Mouse (Mus musculus): ENCODE measurements around the gene Mipep. TPM values are rescaled to one million over a fixed set of nuclear protein-coding genes. Genes with fewer than 3 reads are reported as not detected.

Mipep gene
- total and polyA plus RNA-seq, 3 experiments, result 19.1 to 26.4 TPM; not detected in 1

GRCm38 (mm10) chr14:60762754-60763153, 21.6 kb upstream of the Mipep start:
- TF ChIP-seq USF2 (IDR thresholded peaks at IDR 0.05; ENCODE audit: borderline replicate concordance in 1 of 2, insufficient read depth in 1 of 2, low read depth in 1 of 2, low read length in 2 of 2) (no peak), ELF1 (IDR thresholded peaks at IDR 0.05; ENCODE audit: low read depth, low read length) (no peak)
- no peaks in the 10 kb centered on the region for H3K36me3 ChIP-seq (ENCODE audit: control insufficient read depth in 1 of 2, insufficient read depth in 2 of 2, low read length in 2 of 2)
- H3K79me2 ChIP-seq (ENCODE audit: control insufficient read depth, insufficient read depth, low read length, poor library complexity), result no peaks in the 10 kb centered on the region
- no peak overlapping the region for H3K27ac ChIP-seq (ENCODE audit: control insufficient read depth, low read depth, low read length)
- H3K9me3 ChIP-seq (replicated peaks; ENCODE audit: insufficient read depth, low read length), result no peaks in the 10 kb centered on the region
- no peak overlapping the region for H3K9ac ChIP-seq (ENCODE audit: control insufficient read depth, low read depth, low read length, poor library complexity, severe bottlenecking)
- H3K4me1 ChIP-seq (ENCODE audit: control insufficient read depth in 1 of 2, insufficient read depth in 2 of 2, low read length in 2 of 2), result no peaks in the 10 kb centered on the region
- H3K27me3 ChIP-seq (ENCODE audit: control insufficient read depth in 1 of 2, insufficient read depth in 2 of 2, low read length in 2 of 2), result peaks cover 0 to 2% of the 10 kb centered on the region in 2 experiments; a peak in 1 of 4 replicates
- no peak overlapping the region for H3K4me3 ChIP-seq (ENCODE audit: control insufficient read depth in 1 of 2, insufficient read depth in 1 of 2, low read depth in 2 of 2, low read length in 2 of 2)
- no peak for DNase-seq (ENCODE audit: low read depth, low spot score)

DNA sequence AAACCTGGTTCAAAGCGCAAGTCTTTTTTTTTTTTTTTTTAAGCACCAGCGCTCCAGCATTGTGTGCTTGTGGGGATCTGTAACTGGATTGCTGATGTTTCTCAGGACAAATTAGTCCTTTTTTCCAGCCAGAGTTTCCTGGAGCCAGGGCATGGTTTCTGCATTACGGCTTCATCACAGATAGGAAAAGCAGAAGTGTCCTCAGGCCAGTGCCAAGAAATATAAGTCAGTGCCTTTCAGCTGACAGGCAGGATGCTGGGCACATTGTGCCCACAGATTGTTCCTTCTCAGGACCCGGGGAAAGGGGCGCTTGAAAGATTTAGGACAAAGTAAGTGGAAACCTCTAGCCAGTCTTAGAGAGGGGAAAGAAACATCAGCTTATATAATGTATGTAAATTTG, 20.6 kb upstream of the Mipep start:
- Histone ChIP-seq H3K9ac (ENCODE audit: control insufficient read depth, low read depth, low read length, poor library complexity, severe bottlenecking) (no peak overlapping the region), H3K4me1 (ENCODE audit: control insufficient read depth in 1 of 2, insufficient read depth in 2 of 2, low read length in 2 of 2) (no peaks in the 10 kb centered on the region), H3K79me2 (ENCODE audit: control insufficient read depth, insufficient read depth, low read length, poor library complexity) (no peaks in the 10 kb centered on the region), H3K27me3 (ENCODE audit: control insufficient read depth in 1 of 2, insufficient read depth in 2 of 2, low read length in 2 of 2) (peaks cover under 1 to 4% of the 10 kb centered on the region in 2 experiments; a peak in 3 of 4 replicates), H3K9me3 (replicated peaks; ENCODE audit: insufficient read depth, low read length) (no peaks in the 10 kb centered on the region), H3K27ac (ENCODE audit: control insufficient read depth, low read depth, low read length) (no peak overlapping the region), H3K4me3 (ENCODE audit: control insufficient read depth in 1 of 2, insufficient read depth in 1 of 2, low read depth in 2 of 2, low read length in 2 of 2) (no peak overlapping the region), H3K36me3 (ENCODE audit: control insufficient read depth in 1 of 2, insufficient read depth in 2 of 2, low read length in 2 of 2) (no peaks in the 10 kb centered on the region)
- TF ChIP-seq KAT2A (conservative IDR thresholded peaks at IDR 0.05; ENCODE audit: low read depth, low read length), result no peak
- TF ChIP-seq GATA1 (IDR thresholded peaks at IDR 0.05; ENCODE audit: low read depth, low read length), result no peak
- no peak for TF ChIP-seq CTCF (IDR thresholded peaks at IDR 0.05 in 2 of 3, conservative IDR thresholded peaks at IDR 0.05 in 1 of 3; ENCODE audit: control insufficient read depth in 1 of 3, insufficient read depth in 1 of 3, low read depth in 2 of 3, low read length in 3 of 3, poor library complexity in 1 of 3, severe bottlenecking in 1 of 3)
- TF ChIP-seq CHD2 (IDR thresholded peaks at IDR 0.05; ENCODE audit: low read length), result no peak
- no peak for TF ChIP-seq GABPA (IDR thresholded peaks at IDR 0.05; ENCODE audit: low read depth, low read length)
- TF ChIP-seq MAX (IDR thresholded peaks at IDR 0.05; ENCODE audit: low read length), result no peak
- TF ChIP-seq MAFK (IDR thresholded peaks at IDR 0.05; ENCODE audit: borderline replicate concordance, low read depth, low read length), result no peak
- no peak for TF ChIP-seq NRF1 (IDR thresholded peaks at IDR 0.05; ENCODE audit: insufficient read depth, low read depth, low read length, poor library complexity, severe bottlenecking)
- no peak for TF ChIP-seq HCFC1 (IDR thresholded peaks at IDR 0.05; ENCODE audit: low read depth, low read length)
- TF ChIP-seq TAL1 (IDR thresholded peaks at IDR 0.05; ENCODE audit: low read length), result no peak
- TF ChIP-seq TCF12 (IDR thresholded peaks at IDR 0.05; ENCODE audit: low read depth, low read length), result no peak
- TF ChIP-seq USF2 (IDR thresholded peaks at IDR 0.05; ENCODE audit: borderline replicate concordance in 1 of 2, insufficient read depth in 1 of 2, low read depth in 1 of 2, low read length in 2 of 2), result no peak
- no peak for TF ChIP-seq SIN3A (IDR thresholded peaks at IDR 0.05; ENCODE audit: low read length)
- DNase-seq (ENCODE audit: low read depth, low spot score), result peak; percentile 12

GRCm38 (mm10) chr14:60764526-60764925, 19.8 kb upstream of the Mipep start:
- Histone ChIP-seq H3K9me3 (replicated peaks; ENCODE audit: insufficient read depth, low read length) (no peaks in the 10 kb centered on the region), H3K9ac (ENCODE audit: control insufficient read depth, low read depth, low read length, poor library complexity, severe bottlenecking) (no peak overlapping the region), H3K27ac (ENCODE audit: control insufficient read depth, low read depth, low read length) (no peak overlapping the region), H3K4me3 (ENCODE audit: control insufficient read depth in 1 of 2, insufficient read depth in 1 of 2, low read depth in 2 of 2, low read length in 2 of 2) (no peak overlapping the region), H3K27me3 (ENCODE audit: control insufficient read depth in 1 of 2, insufficient read depth in 2 of 2, low read length in 2 of 2) (peaks cover 1 to 5% of the 10 kb centered on the region in 2 experiments; a peak in 3 of 4 replicates), H3K4me1 (ENCODE audit: control insufficient read depth in 1 of 2, insufficient read depth in 2 of 2, low read length in 2 of 2) (no peaks in the 10 kb centered on the region), H3K36me3 (ENCODE audit: control insufficient read depth in 1 of 2, insufficient read depth in 2 of 2, low read length in 2 of 2) (no peaks in the 10 kb centered on the region), H3K79me2 (ENCODE audit: control insufficient read depth, insufficient read depth, low read length, poor library complexity) (no peaks in the 10 kb centered on the region)
- no peak for DNase-seq (ENCODE audit: low read depth, low spot score)
- TF ChIP-seq ZNF384 (IDR thresholded peaks at IDR 0.05; ENCODE audit: low read depth, low read length) (no peak), NELFE (IDR thresholded peaks at IDR 0.05; ENCODE audit: low read depth, low read length) (no peak), MAFK (IDR thresholded peaks at IDR 0.05; ENCODE audit: borderline replicate concordance, low read depth, low read length) (no peak), MEF2A (IDR thresholded peaks at IDR 0.05; ENCODE audit: extremely low read depth, insufficient replicate concordance, low read depth, low read length, poor library complexity, severe bottlenecking) (no peak), TCF12 (IDR thresholded peaks at IDR 0.05; ENCODE audit: low read depth, low read length) (no peak), USF2 (IDR thresholded peaks at IDR 0.05; ENCODE audit: borderline replicate concordance in 1 of 2, insufficient read depth in 1 of 2, low read depth in 1 of 2, low read length in 2 of 2) (no peak), GATA1 (IDR thresholded peaks at IDR 0.05; ENCODE audit: low read depth, low read length) (no peak), EP300 (IDR thresholded peaks at IDR 0.05; ENCODE audit: low read depth in 1 of 2, low read length in 2 of 2) (no peak), RAD21 (IDR thresholded peaks at IDR 0.05; ENCODE audit: low read depth, low read length) (no peak), TAL1 (IDR thresholded peaks at IDR 0.05; ENCODE audit: low read length) (no peak), MYB (IDR thresholded peaks at IDR 0.05; ENCODE audit: low read depth, low read length) (no peak), UBTF (IDR thresholded peaks at IDR 0.05; ENCODE audit: borderline replicate concordance, insufficient read depth, low read depth, low read length) (no peak), GABPA (IDR thresholded peaks at IDR 0.05; ENCODE audit: low read depth, low read length) (no peak), E2F4 (IDR thresholded peaks at IDR 0.05; ENCODE audit: borderline replicate concordance, low read depth, low read length) (no peak), ZKSCAN1 (IDR thresholded peaks at IDR 0.05; ENCODE audit: low read depth, low read length) (no peak), MYC (IDR thresholded peaks at IDR 0.05; ENCODE audit: low read depth, low read length) (no peak), HCFC1 (IDR thresholded peaks at IDR 0.05; ENCODE audit: low read depth, low read length) (no peak)

Measured in MEL (cell line).